Mouse (Mus musculus) layer of hippocampus, adult 2 months (tissue): Measurements from ENCODE around the gene Olah. TPM values are rescaled to one million over a fixed set of nuclear protein-coding genes. Genes with fewer than 3 reads are reported as not detected.
"Not testable (repeated sequence)": the region's sequence is repeated elsewhere in the genome, so short reads cannot be mapped to it uniquely, and the experiment has no call there.

Experiments
- DNase-seq, 2 experiments: peaks; one replicate each; pipeline ENCODE4 v3.0.0; 2022; ENCODE audit warnings: low spot score in 2 of 2
- H3K27ac ChIP-seq: fragments of 200-600 bp; 2 replicates; pipeline ENCODE4 v1.8.1; 2022
- H3K4me3 ChIP-seq: fragments of 200-600 bp; 2 replicates; pipeline ENCODE4 v1.8.1; 2022; ENCODE audit warnings: mild to moderate bottlenecking
- CTCF ChIP-seq: fragments of 200-600 bp; conservative IDR thresholded peaks from 2 replicates; pipeline ENCODE4 v1.8.1; 2022; ENCODE audit warnings: antibody characterized with exemption, mild to moderate bottlenecking, moderate library complexity
- long read RNA-seq, 2 experiments: library from polyadenylated mRNA; stranded (forward); transcript quantifications; one replicate each; pipeline ENCODE4 v2.0.0; 2021; ENCODE audit warnings: borderline mapping rate in 2 of 2
- total RNA-seq, 2 experiments: library from RNA; stranded (reverse); gene quantifications; 2 replicates each; pipeline ENCODE4 v1.2.3; 2021

Olah gene
- not detected for total RNA-seq
- long read RNA-seq, experiment 1, result 0 reads
- long read RNA-seq, experiment 2, result 0 reads

GRCm38 (mm10) chr2:3397110-3397509 lies at the start of gene Olah:
TSS of gene Olah (minus strand) at chr2:3397210.
- not testable (repeated sequence) for H3K27ac ChIP-seq, H3K4me3 ChIP-seq, DNase-seq

- no peak for TF ChIP-seq CTCF
- no peak for DNase-seq
- Histone ChIP-seq H3K4me3 (no peak overlapping the region), H3K27ac (no peak overlapping the region)
Observed at GRCm38 (mm10) chr2:3445984-3446383, 49.0 kb upstream of the Olah start.

- TF ChIP-seq CTCF, result no peak
- peak; percentile 17 to 38 for DNase-seq
- Histone ChIP-seq H3K4me3 (no peak overlapping the region), H3K27ac (no peak overlapping the region)
Observed at GRCm38 (mm10) chr2:3444206-3444605, 47.2 kb upstream of the Olah start.

GRCm38 (mm10) chr2:3437956-3438355 lies 40.9 kb upstream of the Olah start:
- no peak overlapping the region for H3K27ac ChIP-seq
- DNase-seq, result no peak
- H3K4me3 ChIP-seq, result no peak overlapping the region
- no peak for TF ChIP-seq CTCF

- Histone ChIP-seq H3K27ac (no peak overlapping the region), H3K4me3 (no peak overlapping the region)
- no peak for DNase-seq
- no peak for TF ChIP-seq CTCF
Observed at GRCm38 (mm10) chr2:3435369-3436061, 38.5 kb upstream of the Olah start.

GRCm38 (mm10) chr2:3430956-3431355 lies 33.9 kb upstream of the Olah start:
- DNase-seq, result no peak
- Histone ChIP-seq H3K4me3 (no peak overlapping the region), H3K27ac (no peak overlapping the region)
- no peak for TF ChIP-seq CTCF

GRCm38 (mm10) chr2:3424579-3424910 lies 27.5 kb upstream of the Olah start:
- peak overlapping the region; percentile 75; the same call in 1 of the 2 replicates for H3K27ac ChIP-seq
- TF ChIP-seq CTCF, result no peak
- DNase-seq, result no peak
- peak overlapping the region; percentile 88 for H3K4me3 ChIP-seq

GRCm38 (mm10) chr2:3423841-3424578 lies 27.0 kb upstream of the Olah start, which contains the start of gene Dclre1c:
TSS of gene Dclre1c (plus strand) at chr2:3424131.
- DNase-seq, result peak; percentile 88 to 93
- H3K27ac ChIP-seq, result peak within 1 kb of the TSS; percentile 75
- H3K4me3 ChIP-seq, result peak within 1 kb of the TSS; percentile 88
- TF ChIP-seq CTCF, result no peak

- no peak for TF ChIP-seq CTCF
- DNase-seq, result no peak
- H3K27ac ChIP-seq, result peak within 1 kb of the TSS; percentile 75
- peak within 1 kb of the TSS; percentile 88; the same call in 1 of the 2 replicates for H3K4me3 ChIP-seq
Observed at GRCm38 (mm10) chr2:3422548-3422947, 25.5 kb upstream of the Olah start, which contains the start of gene Meig1. TSS of gene Meig1 (minus strand) at chr2:3422648.

- TF ChIP-seq CTCF, result no peak
- H3K27ac ChIP-seq, result no peak overlapping the region
Observed at GRCm38 (mm10) chr2:3420157-3420556, 23.1 kb upstream of the Olah start.

GRCm38 (mm10) chr2:3418883-3419431 lies 21.9 kb upstream of the Olah start:
- TF ChIP-seq CTCF, result no peak
- H3K27ac ChIP-seq, result peak overlapping the region; percentile 87
- H3K4me3 ChIP-seq, result peak overlapping the region; percentile 76
- DNase-seq, result peak; percentile 93 to 96

More at GRCm38 (mm10) chr2:3420157-3420556, 23.1 kb upstream of the Olah start:
- no peak for DNase-seq
- no peak overlapping the region for H3K4me3 ChIP-seq

GRCm38 (mm10) chr2:3415676-3416075 lies 18.7 kb upstream of the Olah start:
- no peak for DNase-seq
- TF ChIP-seq CTCF, result no peak
- Histone ChIP-seq H3K4me3 (no peak overlapping the region), H3K27ac (no peak overlapping the region)

GRCm38 (mm10) chr2:3414241-3414640 lies 17.2 kb upstream of the Olah start:
- peak; percentile 29 to 66 for DNase-seq
- Histone ChIP-seq H3K27ac (no peak overlapping the region), H3K4me3 (no peak overlapping the region)
- TF ChIP-seq CTCF, result peak; percentile 89
